Mouse (Mus musculus) megakaryocyte, embryonic 14.5 days (primary cell): ENCODE data around the gene Trp53i11.

Experiments
- FLI1 ChIP-seq: IDR thresholded peaks from 2 replicates; pipeline ENCODE4 v1.6.1; 2012; ENCODE audit warnings: low read length, inconsistent platforms, mixed read lengths
- GATA1 ChIP-seq: IDR thresholded peaks from 3 replicates; pipeline ENCODE4 v1.6.1; 2012; ENCODE audit warnings: mixed read lengths, low read length, inconsistent platforms, borderline replicate concordance

GRCm38 (mm10) chr2:93226606-93227595 is 39.6 kb downstream of the Trp53i11 start:
- no peak for TF ChIP-seq GATA1
- TF ChIP-seq FLI1, result no peak
